Mouse (Mus musculus): ENCODE results near the gene Ebf1. TPM values are rescaled to one million over a fixed set of nuclear protein-coding genes. Genes with fewer than 3 reads are reported as not detected.

Gene Ebf1
- total RNA-seq, 2 experiments from 2014 or later: 4.2 to 4.6 TPM

GRCm38 (mm10) chr11:44904121-44904520 lies 287.0 kb downstream of the Ebf1 start:
- DNase-seq (ENCODE audit: low spot score in 2 of 2): no peak
- intact Hi-C loops (cut with DNase I): no loop called here

- intact Hi-C loops (cut with DNase I): no loop called here
- no peak for DNase-seq (ENCODE audit: low spot score in 2 of 2)
Measured at GRCm38 (mm10) chr11:44906456-44906855, 289.3 kb downstream of the Ebf1 start.

- intact Hi-C loops (cut with DNase I): no loop called here
- no peak for DNase-seq (ENCODE audit: low spot score in 2 of 2)
Measured at GRCm38 (mm10) chr11:44911765-44912164, 294.6 kb downstream of the Ebf1 start.

GRCm38 (mm10) chr11:44913806-44914205 lies 296.7 kb downstream of the Ebf1 start:
- DNase-seq (ENCODE audit: low spot score in 2 of 2): no peak
- intact Hi-C loops (cut with DNase I): no loop called here

GRCm38 (mm10) chr11:44917059-44917458 lies 299.9 kb downstream of the Ebf1 start:
- intact Hi-C loops (cut with DNase I): no loop called here
- DNase-seq (ENCODE audit: low spot score in 2 of 2): no peak

- intact Hi-C loops (cut with DNase I): no loop called here
Measured at GRCm38 (mm10) chr11:44923138-44923537, 306.0 kb downstream of the Ebf1 start.

GRCm38 (mm10) chr11:44923868-44924508 lies 306.9 kb downstream of the Ebf1 start:
- no peak for DNase-seq (ENCODE audit: low spot score in 2 of 2)
- intact Hi-C loops (cut with DNase I): no loop called here

More at GRCm38 (mm10) chr11:44923138-44923537, 306.0 kb downstream of the Ebf1 start:
- peak; percentile 3 to 43 for DNase-seq (ENCODE audit: low spot score in 2 of 2)

- intact Hi-C loops (cut with DNase I): no loop called here
Measured at GRCm38 (mm10) chr11:44924896-44925295, 307.8 kb downstream of the Ebf1 start.

GRCm38 (mm10) chr11:44925806-44926525 lies 308.8 kb downstream of the Ebf1 start:
- DNase-seq (ENCODE audit: low spot score in 2 of 2): no peak

More at GRCm38 (mm10) chr11:44924896-44925295, 307.8 kb downstream of the Ebf1 start:
- no peak for DNase-seq (ENCODE audit: low spot score in 2 of 2)

GRCm38 (mm10) chr11:44928403-44928802 lies 311.3 kb downstream of the Ebf1 start:
- intact Hi-C loops (cut with DNase I): no loop called here
- no peak for DNase-seq (ENCODE audit: low spot score in 2 of 2)

More at GRCm38 (mm10) chr11:44925806-44926525, 308.8 kb downstream of the Ebf1 start:
- intact Hi-C loops (cut with DNase I): no loop called here

- DNase-seq (ENCODE audit: low spot score in 2 of 2): no peak
- intact Hi-C loops (cut with DNase I): no loop called here
Measured at GRCm38 (mm10) chr11:44932942-44933483, 315.9 kb downstream of the Ebf1 start.

- DNase-seq (ENCODE audit: low spot score in 2 of 2): peak in 1 of 2 experiments; percentile 10
- intact Hi-C loops (cut with DNase I): no loop called here
Measured at GRCm38 (mm10) chr11:44943781-44944180, 326.7 kb downstream of the Ebf1 start.

GRCm38 (mm10) chr11:44944401-44944800 lies 327.3 kb downstream of the Ebf1 start:
- no peak for DNase-seq (ENCODE audit: low spot score in 2 of 2)
- intact Hi-C loops (cut with DNase I): no loop called here

- intact Hi-C loops (cut with DNase I): no loop called here
- no peak for DNase-seq (ENCODE audit: low spot score in 2 of 2)
Measured at GRCm38 (mm10) chr11:44946618-44947017, 329.5 kb downstream of the Ebf1 start.

GRCm38 (mm10) chr11:44948541-44948940 lies 331.4 kb downstream of the Ebf1 start:
- intact Hi-C loops (cut with DNase I): no loop called here

GRCm38 (mm10) chr11:44949140-44949539 lies 332.0 kb downstream of the Ebf1 start:
- intact Hi-C loops (cut with DNase I): no loop called here

More at GRCm38 (mm10) chr11:44948541-44948940, 331.4 kb downstream of the Ebf1 start:
- DNase-seq (ENCODE audit: low spot score in 2 of 2): no peak

GRCm38 (mm10) chr11:44950319-44950718 lies 333.2 kb downstream of the Ebf1 start:
- DNase-seq (ENCODE audit: low spot score in 2 of 2): no peak
- intact Hi-C loops (cut with DNase I): no loop called here

More at GRCm38 (mm10) chr11:44949140-44949539, 332.0 kb downstream of the Ebf1 start:
- no peak for DNase-seq (ENCODE audit: low spot score in 2 of 2)

- intact Hi-C loops (cut with DNase I): no loop called here
- DNase-seq (ENCODE audit: low spot score in 2 of 2): no peak
Measured at GRCm38 (mm10) chr11:44951506-44951905, 334.4 kb downstream of the Ebf1 start.

GRCm38 (mm10) chr11:44953337-44953736 lies 336.2 kb downstream of the Ebf1 start:
- intact Hi-C loops (cut with DNase I): no loop called here
- peak in 1 of 2 experiments; percentile 7 for DNase-seq (ENCODE audit: low spot score in 2 of 2)

GRCm38 (mm10) chr11:44953863-44954262 lies 336.7 kb downstream of the Ebf1 start:
- peak in 1 of 2 experiments; percentile 22 for DNase-seq (ENCODE audit: low spot score in 2 of 2)
- intact Hi-C loops (cut with DNase I): no loop called here
